Mouse (Mus musculus): Measurements from ENCODE around the gene Tent4a.

- peak; percentile 92 for TF ChIP-seq CTCF (conservative IDR thresholded peaks at IDR 0.05; ENCODE audit: insufficient read depth, insufficient read length, low read depth, low read length)
- TF ChIP-seq POLR2A (IDR thresholded peaks at IDR 0.05; ENCODE audit: low read depth, low read length), result no peak
These were observed 18.6 kb upstream of the Tent4a start for GRCm38 (mm10) chr13:69553024-69553423.

All from kidney, adult 2 months (tissue).